14 mouse cellular contexts compared by ENCODE assay signal in genomic region chr5:103393752-103394151, GRCm38 (mm10). TPM values are rescaled to one million over a fixed set of nuclear protein-coding genes. Genes with fewer than 3 reads are reported as not detected.
DNase-seq lines count a peak whose midpoint lies in the region; ATAC-seq lines count a peak whose summit lies in the region.
"Had no signal": no experiment of that assay in that cellular context is flagged by ENCODE, and none has a peak within 500 bp of the region (broad histone marks: within the 10 kb centered on the region; RNA-seq: fewer than 3 reads in every experiment).

No protein-coding gene starts in this region.

- no peaks in the 10 kb centered on the region for H3K36me3 ChIP-seq in embryonic facial prominence, embryonic 14.5 days (ENCODE audit: control insufficient read depth, insufficient read depth, low read length)
- H3K36me3 ChIP-seq in embryonic facial prominence, embryonic 10.5 days (replicated peaks): no peaks in the 10 kb centered on the region
- no peaks in the 10 kb centered on the region for H3K36me3 ChIP-seq in hindbrain, embryonic 16.5 days (ENCODE audit: control insufficient read depth, insufficient read depth, low read length)

- H3K4me2 ChIP-seq in embryonic facial prominence, embryonic 14.5 days (ENCODE audit: low read depth, low read length): no peak overlapping the region
- peak overlapping the region; percentile 17 for H3K4me2 ChIP-seq in hindbrain, embryonic 16.5 days (ENCODE audit: low read length)
- H3K4me2 ChIP-seq: liver, embryonic 11.5 days had no signal

- no peak overlapping the region for H3K27ac ChIP-seq in embryonic facial prominence, embryonic 14.5 days (replicated peaks; ENCODE audit: low read depth, low read length)
- H3K27ac ChIP-seq in embryonic facial prominence, embryonic 10.5 days (replicated peaks): no peak overlapping the region; the same call in 1 of the 2 replicates
- no peak overlapping the region for H3K27ac ChIP-seq in hindbrain, embryonic 16.5 days (ENCODE audit: low read depth, low read length)
- H3K27ac ChIP-seq: left cerebral cortex, adult 2 months had no signal

- 0 out of 2 replicates have a peak, but pooled peaks cover 5% of the 10 kb centered on the region for H3K4me1 ChIP-seq in embryonic facial prominence, embryonic 14.5 days (ENCODE audit: control insufficient read depth, insufficient read depth, low read length)
- H3K4me1 ChIP-seq in embryonic facial prominence, embryonic 10.5 days: peaks cover 18% of the 10 kb centered on the region
- H3K4me1 ChIP-seq in hindbrain, embryonic 16.5 days (ENCODE audit: control insufficient read depth, insufficient read depth, low read depth, low read length): peaks cover 3% of the 10 kb centered on the region

- H3K27me3 ChIP-seq in embryonic facial prominence, embryonic 14.5 days (replicated peaks; ENCODE audit: control insufficient read depth, insufficient read depth, low read length): no peaks in the 10 kb centered on the region
- no peaks in the 10 kb centered on the region for H3K27me3 ChIP-seq in embryonic facial prominence, embryonic 10.5 days (replicated peaks; ENCODE audit: low read depth, poor library complexity, severe bottlenecking)
- no peaks in the 10 kb centered on the region for H3K27me3 ChIP-seq in hindbrain, embryonic 16.5 days (replicated peaks; ENCODE audit: control insufficient read depth, insufficient read depth, low read length)

- no peak overlapping the region for H3K9ac ChIP-seq in embryonic facial prominence, embryonic 14.5 days (ENCODE audit: low read depth, low read length)
- H3K9ac ChIP-seq in hindbrain, embryonic 16.5 days (ENCODE audit: low read depth, low read length): peak overlapping the region; percentile 31; the same call in 1 of the 2 replicates

- H3K4me3 ChIP-seq in embryonic facial prominence, embryonic 14.5 days (ENCODE audit: low read depth, low read length): no peak overlapping the region
- H3K4me3 ChIP-seq in embryonic facial prominence, embryonic 10.5 days: no peak overlapping the region
- H3K4me3 ChIP-seq in hindbrain, embryonic 16.5 days (ENCODE audit: low read length): no peak overlapping the region
- H3K4me3 ChIP-seq: left cerebral cortex, adult 2 months had no signal

- 49% methylated on average over 16 of the region's 16 CpGs for WGBS in embryonic facial prominence, embryonic 14.5 days
- WGBS in embryonic facial prominence, embryonic 10.5 days: 58% methylated on average over 16 of the region's 16 CpGs
- WGBS in hindbrain, embryonic 16.5 days: 30% methylated on average over 16 of the region's 16 CpGs

- no peaks in the 10 kb centered on the region for H3K9me3 ChIP-seq in embryonic facial prominence, embryonic 14.5 days (ENCODE audit: control insufficient read depth, low read length)
- no peaks in the 10 kb centered on the region for H3K9me3 ChIP-seq in embryonic facial prominence, embryonic 10.5 days
- no peaks in the 10 kb centered on the region for H3K9me3 ChIP-seq in hindbrain, embryonic 16.5 days (ENCODE audit: control insufficient read depth, low read length)

- 0 out of 2 replicates have a peak, but pooled peaks have one; percentile 33 for ATAC-seq in embryonic facial prominence, embryonic 14.5 days (ENCODE audit: low read depth)
- no peak for ATAC-seq in hindbrain, embryonic 16.5 days

- DNase-seq in embryonic facial prominence, embryonic 14.5 days (ENCODE audit: low spot score): no peak
- no peak for DNase-seq in embryonic facial prominence, embryonic 10.5 days (ENCODE audit: low spot score)
- DNase-seq in kidney, postnatal 4 days: peak; percentile 27 to 55
- no peak for DNase-seq in kidney, adult 9 months
- peak; percentile 36 for DNase-seq in embryo, embryonic 10.5 days (ENCODE audit: low spot score)
- no peak for DNase-seq in urinary bladder, postnatal 14 days (ENCODE audit: low spot score)
- DNase-seq in frontal cortex, postnatal 10 days (ENCODE audit: low spot score in 2 of 2): no peak
- DNase-seq: adrenal gland, postnatal 10 days; heart, postnatal 4 days; lung, postnatal 4 days; thymus, adult 2 months had no signal

RNA-seq across cellular contexts. Expression of gene Ptpn13, which starts 31.2 kb away (rescaled TPM):
- polyA plus RNA-seq in embryonic facial prominence, embryonic 14.5 days (2014; fragmentation: Nextera tagmentation; extraction: Ambion mirVana): 16.6 and 20.0 TPM in 2 replicates
- polyA plus RNA-seq in embryonic facial prominence, embryonic 10.5 days (2016; fragmentation: Nextera tagmentation; extraction: Ambion mirVana): 15.6 and 18.8 TPM in 2 replicates
- polyA plus RNA-seq in hindbrain, embryonic 16.5 days (2015; fragmentation: Nextera tagmentation; extraction: Ambion mirVana): 3.3 and 4.2 TPM in 2 replicates

Comparison
In these comparisons a context has a peak if more than half of its experiments do, and no peak if none do; other contexts are left out.
1. DNase-seq: peak in kidney, postnatal 4 days (2 of 2) and embryo, embryonic 10.5 days (single experiment); none in embryonic facial prominence, embryonic 14.5 days (single experiment), embryonic facial prominence, embryonic 10.5 days (single experiment), kidney, adult 9 months (single experiment), urinary bladder, postnatal 14 days (single experiment) and frontal cortex, postnatal 10 days (0 of 2).